Mouse (Mus musculus): ENCODE data around the gene Ano1. TPM values are rescaled to one million over a fixed set of nuclear protein-coding genes. Genes with fewer than 3 reads are reported as not detected.

The Ano1 gene
- polyA plus RNA-seq, 1 experiment = not detected

GRCm38 (mm10) chr7:144684947-144685346 lies 66.8 kb downstream of the Ano1 start:
- TF ChIP-seq GATA1 (IDR thresholded peaks at IDR 0.05; ENCODE audit: borderline replicate concordance, low read length) (no peak), FLI1 (IDR thresholded peaks at IDR 0.05; ENCODE audit: low read length) (no peak)
- no peaks in the 10 kb centered on the region for H3K36me3 ChIP-seq (replicated peaks; ENCODE audit: low read length)
- H3K4me3 ChIP-seq (replicated peaks) = no peak overlapping the region
- H3K9me3 ChIP-seq = peaks cover 15% of the 10 kb centered on the region
- peaks cover 5% of the 10 kb centered on the region for H3K4me1 ChIP-seq
- peaks cover 55% of the 10 kb centered on the region for H3K27me3 ChIP-seq (replicated peaks)

DNA sequence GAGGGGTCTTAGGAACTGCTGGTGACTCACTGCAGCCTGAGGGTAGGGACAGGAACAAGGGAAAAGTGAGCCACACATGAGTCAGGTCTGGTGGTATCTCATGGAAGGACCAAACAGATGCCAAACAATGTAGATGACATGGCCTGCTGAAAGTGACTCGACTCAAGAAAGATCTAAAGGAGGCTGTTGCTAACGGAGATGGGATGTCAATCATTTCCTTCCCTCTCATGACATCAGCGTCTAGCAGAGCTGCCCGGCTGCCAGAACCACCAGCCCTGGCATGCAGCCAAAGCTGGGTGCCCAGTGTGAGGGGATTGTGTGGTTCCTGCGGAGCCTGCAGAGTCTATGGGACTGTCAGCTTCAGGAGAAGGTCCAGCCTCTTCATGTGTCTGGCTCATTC lies 67.3 kb downstream of the Ano1 start:
- peaks cover 59% of the 10 kb centered on the region for H3K27me3 ChIP-seq (replicated peaks)
- peaks cover 5% of the 10 kb centered on the region for H3K4me1 ChIP-seq
- no peak overlapping the region for H3K4me3 ChIP-seq (replicated peaks)
- no peaks in the 10 kb centered on the region for H3K36me3 ChIP-seq (replicated peaks; ENCODE audit: low read length)
- no peak for TF ChIP-seq GATA1 (IDR thresholded peaks at IDR 0.05; ENCODE audit: borderline replicate concordance, low read length)
- TF ChIP-seq FLI1 (IDR thresholded peaks at IDR 0.05; ENCODE audit: low read length) = no peak
- H3K9me3 ChIP-seq = peaks cover 15% of the 10 kb centered on the region

GRCm38 (mm10) chr7:144680096-144680495 lies 71.7 kb downstream of the Ano1 start:
- Histone ChIP-seq H3K27me3 (replicated peaks) (peaks cover 76% of the 10 kb centered on the region), H3K4me3 (replicated peaks) (no peak overlapping the region), H3K36me3 (replicated peaks; ENCODE audit: low read length) (no peaks in the 10 kb centered on the region)

GRCm38 (mm10) chr7:144678241-144679030 lies 73.3 kb downstream of the Ano1 start:
- Histone ChIP-seq H3K27me3 (replicated peaks) (peaks cover 84% of the 10 kb centered on the region), H3K9me3 (peaks cover 6% of the 10 kb centered on the region), H3K4me3 (replicated peaks) (peak overlapping the region; percentile 38), H3K36me3 (replicated peaks; ENCODE audit: low read length) (no peaks in the 10 kb centered on the region), H3K4me1 (peaks cover 5% of the 10 kb centered on the region; the same call in 1 of the 2 replicates)
- TF ChIP-seq GATA1 (IDR thresholded peaks at IDR 0.05; ENCODE audit: borderline replicate concordance, low read length) (no peak), FLI1 (IDR thresholded peaks at IDR 0.05; ENCODE audit: low read length) (no peak)

More at GRCm38 (mm10) chr7:144680096-144680495, 71.7 kb downstream of the Ano1 start:
- no peak for TF ChIP-seq FLI1 (IDR thresholded peaks at IDR 0.05; ENCODE audit: low read length)
- no peak for TF ChIP-seq GATA1 (IDR thresholded peaks at IDR 0.05; ENCODE audit: borderline replicate concordance, low read length)
- Histone ChIP-seq H3K9me3 (peaks cover 6% of the 10 kb centered on the region), H3K4me1 (peaks cover 9% of the 10 kb centered on the region)

DNA sequence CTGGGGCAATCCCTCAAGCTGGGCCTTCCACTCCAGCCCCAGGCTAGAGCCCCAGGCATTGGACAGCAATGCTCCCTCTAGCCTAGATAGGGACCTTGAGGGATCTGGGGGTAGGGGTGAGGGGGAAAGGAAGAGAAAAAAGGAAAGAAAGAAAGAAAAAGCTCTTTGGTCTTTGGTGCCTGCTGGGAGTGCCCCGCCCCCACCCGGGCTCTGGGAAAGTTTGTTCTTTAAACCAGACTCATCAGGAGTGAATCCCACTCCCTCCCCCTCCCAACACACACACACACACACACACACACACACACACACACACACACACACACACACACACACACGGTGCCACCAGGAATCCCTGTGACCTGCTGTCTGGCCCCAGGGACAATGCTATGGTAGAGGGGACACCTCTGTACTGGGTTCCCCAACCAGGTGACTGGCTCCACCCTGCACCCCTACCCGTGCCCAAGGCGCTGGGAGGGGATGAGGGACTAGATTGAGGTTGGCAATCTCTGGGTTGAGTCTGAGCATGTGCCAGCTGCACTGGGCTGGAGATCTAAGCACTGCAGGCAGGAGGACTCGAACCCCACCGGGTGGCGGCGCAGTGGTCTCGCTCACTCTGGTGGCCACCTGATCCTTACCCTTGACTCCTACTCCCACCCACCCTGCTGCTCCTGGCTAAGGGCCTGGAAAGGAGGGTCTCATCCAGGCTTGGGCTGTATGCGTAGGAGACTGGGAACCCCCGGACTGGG lies 74.3 kb downstream of the Ano1 start:
- Histone ChIP-seq H3K36me3 (replicated peaks; ENCODE audit: low read length) (no peaks in the 10 kb centered on the region), H3K27me3 (replicated peaks) (peaks cover 84% of the 10 kb centered on the region), H3K9me3 (peaks cover 6% of the 10 kb centered on the region), H3K4me3 (replicated peaks) (no peak overlapping the region), H3K4me1 (peaks cover 5% of the 10 kb centered on the region; the same call in 1 of the 2 replicates)
- TF ChIP-seq GATA1 (IDR thresholded peaks at IDR 0.05; ENCODE audit: borderline replicate concordance, low read length) = no peak
- no peak for TF ChIP-seq FLI1 (IDR thresholded peaks at IDR 0.05; ENCODE audit: low read length)

- Histone ChIP-seq H3K9me3 (no peaks in the 10 kb centered on the region), H3K4me3 (replicated peaks) (no peak overlapping the region), H3K4me1 (peaks cover 5% of the 10 kb centered on the region; the same call in 1 of the 2 replicates), H3K27me3 (replicated peaks) (peaks cover 87% of the 10 kb centered on the region), H3K36me3 (replicated peaks; ENCODE audit: low read length) (no peaks in the 10 kb centered on the region)
- TF ChIP-seq FLI1 (IDR thresholded peaks at IDR 0.05; ENCODE audit: low read length) (no peak), GATA1 (IDR thresholded peaks at IDR 0.05; ENCODE audit: borderline replicate concordance, low read length) (no peak)
Measured at GRCm38 (mm10) chr7:144675632-144676031, 76.1 kb downstream of the Ano1 start.

GRCm38 (mm10) chr7:144669895-144670294 lies 81.9 kb downstream of the Ano1 start:
- Histone ChIP-seq H3K4me1 (peaks cover 3% of the 10 kb centered on the region; the same call in 1 of the 2 replicates), H3K4me3 (replicated peaks) (no peak overlapping the region), H3K9me3 (peaks cover 14% of the 10 kb centered on the region), H3K27me3 (replicated peaks) (peaks cover 77% of the 10 kb centered on the region), H3K36me3 (replicated peaks; ENCODE audit: low read length) (no peaks in the 10 kb centered on the region)
- no peak for TF ChIP-seq GATA1 (IDR thresholded peaks at IDR 0.05; ENCODE audit: borderline replicate concordance, low read length)
- no peak for TF ChIP-seq FLI1 (IDR thresholded peaks at IDR 0.05; ENCODE audit: low read length)

- Histone ChIP-seq H3K4me3 (replicated peaks) (no peak overlapping the region), H3K9me3 (peaks cover 14% of the 10 kb centered on the region), H3K27me3 (replicated peaks) (peaks cover 78% of the 10 kb centered on the region), H3K36me3 (replicated peaks; ENCODE audit: low read length) (no peaks in the 10 kb centered on the region), H3K4me1 (peaks cover 3% of the 10 kb centered on the region; the same call in 1 of the 2 replicates)
- TF ChIP-seq FLI1 (IDR thresholded peaks at IDR 0.05; ENCODE audit: low read length) (no peak), GATA1 (IDR thresholded peaks at IDR 0.05; ENCODE audit: borderline replicate concordance, low read length) (no peak)
Measured at GRCm38 (mm10) chr7:144668603-144669278, 83.0 kb downstream of the Ano1 start.

- H3K4me3 ChIP-seq (replicated peaks) = no peak overlapping the region
- H3K9me3 ChIP-seq = peaks cover 14% of the 10 kb centered on the region
- no peaks in the 10 kb centered on the region for H3K36me3 ChIP-seq (replicated peaks; ENCODE audit: low read length)
- peaks cover 77% of the 10 kb centered on the region for H3K27me3 ChIP-seq (replicated peaks)
- peaks cover 3% of the 10 kb centered on the region; the same call in 1 of the 2 replicates for H3K4me1 ChIP-seq
- TF ChIP-seq GATA1 (IDR thresholded peaks at IDR 0.05; ENCODE audit: borderline replicate concordance, low read length) (no peak), FLI1 (IDR thresholded peaks at IDR 0.05; ENCODE audit: low read length) (no peak)
Measured at GRCm38 (mm10) chr7:144667091-144667490, 84.7 kb downstream of the Ano1 start.
